Mouse (Mus musculus): Measurements from ENCODE around the gene Zswim1.

- TF ChIP-seq ZNF384 (IDR thresholded peaks at IDR 0.05; ENCODE audit: low read depth, low read length) (no peak), HCFC1 (IDR thresholded peaks at IDR 0.05; ENCODE audit: borderline replicate concordance, insufficient read depth, low read length) (no peak), MAFK (IDR thresholded peaks at IDR 0.05; ENCODE audit: insufficient read depth, low read depth, low read length) (0 out of 2 replicates have a peak, but pooled peaks have one; percentile 5), ZC3H11A (IDR thresholded peaks at IDR 0.05; ENCODE audit: borderline replicate concordance, low read depth, low read length) (no peak)
Observed at GRCm38 (mm10) chr2:164857101-164857821, 34.8 kb downstream of the Zswim1 start, which contains the start of gene Pltp.

All from ES-E14 (cell line).